Mouse (Mus musculus): ENCODE results near the gene Gm5617. TPM values are rescaled to one million over a fixed set of nuclear protein-coding genes. Genes with fewer than 3 reads are reported as not detected.
A peak's percentile ranks its signal among the peaks of the same experiment; 100 is the strongest.
"Not testable (repeated sequence)": the region's sequence is repeated elsewhere in the genome, so short reads cannot be mapped to it uniquely, and the experiment has no call there.

Gm5617 gene
- polyA plus RNA-seq, 1 experiment from 2014 or later: 37.1 TPM

- no peak overlapping the region for H3K9ac ChIP-seq
- H3K9me3 ChIP-seq: no peaks in the 10 kb centered on the region
- H3K4me3 ChIP-seq: no peak overlapping the region
- no peak for ATAC-seq (ENCODE audit: insufficient number of reproducible peaks, insufficient read depth, low FRiP score, low TSS enrichment, low read depth)
- H3K27me3 ChIP-seq: no peaks in the 10 kb centered on the region; the same call in 1 of the 2 replicates
- no peak overlapping the region for H3K4me2 ChIP-seq
- H3K36me3 ChIP-seq: no peaks in the 10 kb centered on the region
- WGBS: 29% methylated on average over 1 of the region's 1 CpGs
- H3K27ac ChIP-seq: no peak overlapping the region
- H3K4me1 ChIP-seq: peaks cover 11% of the 10 kb centered on the region
These were observed 41.2 kb downstream of the Gm5617 start for GRCm38 (mm10) chr9:48536414-48536813.

- H3K27me3 ChIP-seq; H3K27ac ChIP-seq; ATAC-seq (ENCODE audit: insufficient number of reproducible peaks, insufficient read depth, low FRiP score, low TSS enrichment, low read depth); H3K4me3 ChIP-seq; H3K9me3 ChIP-seq; H3K36me3 ChIP-seq; H3K4me2 ChIP-seq; H3K9ac ChIP-seq: not testable (repeated sequence)
- peaks cover 11% of the 10 kb centered on the region for H3K4me1 ChIP-seq
- 32% methylated on average over 1 of the region's 1 CpGs for whole genome bisulfite sequencing
These were observed 42.4 kb downstream of the Gm5617 start for GRCm38 (mm10) chr9:48537616-48538015.

GRCm38 (mm10) chr9:48538044-48538645 lies 42.9 kb downstream of the Gm5617 start:
- H3K27ac ChIP-seq: no peak overlapping the region
- H3K27me3 ChIP-seq: no peaks in the 10 kb centered on the region; the same call in 1 of the 2 replicates
- H3K4me3 ChIP-seq: peak overlapping the region; percentile 34
- 2% methylated on average over 17 of the region's 17 CpGs for WGBS
- ATAC-seq (ENCODE audit: insufficient number of reproducible peaks, insufficient read depth, low FRiP score, low TSS enrichment, low read depth): no peak
- peaks cover 11% of the 10 kb centered on the region for H3K4me1 ChIP-seq
- no peaks in the 10 kb centered on the region for H3K36me3 ChIP-seq
- peak overlapping the region; percentile 52 for H3K9ac ChIP-seq
- H3K9me3 ChIP-seq: 0 out of 2 replicates have a peak, but pooled peaks cover 3% of the 10 kb centered on the region
- peak overlapping the region; percentile 59 for H3K4me2 ChIP-seq

- Histone ChIP-seq H3K9me3 (0 out of 2 replicates have a peak, but pooled peaks cover 3% of the 10 kb centered on the region), H3K4me2 (peak overlapping the region; percentile 59), H3K4me1 (peaks cover 11% of the 10 kb centered on the region), H3K27ac (no peak overlapping the region), H3K9ac (peak overlapping the region; percentile 52; the same call in 1 of the 2 replicates), H3K36me3 (no peaks in the 10 kb centered on the region), H3K4me3 (peak overlapping the region; percentile 34), H3K27me3 (no peaks in the 10 kb centered on the region; the same call in 1 of the 2 replicates)
- no peak for ATAC-seq (ENCODE audit: insufficient number of reproducible peaks, insufficient read depth, low FRiP score, low TSS enrichment, low read depth)
- WGBS: 7% methylated on average over 12 of the region's 12 CpGs
These were observed 43.4 kb downstream of the Gm5617 start for GRCm38 (mm10) chr9:48538688-48539087.

Small RNA genes lying within 50 kb of the gene (microRNA-seq; reads per million reads assigned to microRNA genes)
- gene Gm23653: not detected

Other genes starting within 250 kb of the Gm5617 start
- 1.2 and 2.4 TPM in 2 replicates for gene Nxpe2, start 142.0 kb upstream of the Gm5617 start, polyA plus RNA-seq (2015; fragmentation: Nextera tagmentation; extraction: Ambion mirVana)
- 106 and 114 TPM in 2 replicates for gene Rexo2, start 14.8 kb upstream of the Gm5617 start, polyA plus RNA-seq (2015; fragmentation: Nextera tagmentation; extraction: Ambion mirVana)
- gene Rbm7, start 143 bp upstream of the Gm5617 start, polyA plus RNA-seq (2015; fragmentation: Nextera tagmentation; extraction: Ambion mirVana): 137 and 138 TPM in 2 replicates
- gene Nnmt, start 109.7 kb downstream of the Gm5617 start, polyA plus RNA-seq (2015; fragmentation: Nextera tagmentation; extraction: Ambion mirVana): 3.5 and 4.4 TPM in 2 replicates